Mouse (Mus musculus): ENCODE measurements around the gene Klk1b9. TPM values are rescaled to one million over a fixed set of nuclear protein-coding genes. Genes with fewer than 3 reads are reported as not detected.

Gene Klk1b9
- total RNA-seq, 2 experiments from 2014 or later = not detected

Other genes with a start within 250 kb of the Klk1b9 start
- gene Klk12, start 207.2 kb upstream of the Klk1b9 start, total RNA-seq (2021) = not detected
- under 1 TPM; 0.22 to 0.33 TPM for gene Klk11, start 201.5 kb upstream of the Klk1b9 start, total RNA-seq (2021)
- under 1 TPM; 0.19 to 0.36 TPM for gene Klk10, start 195.0 kb upstream of the Klk1b9 start, total RNA-seq (2021)
- not detected for gene Klk9, start 184.2 kb upstream of the Klk1b9 start, total RNA-seq (2021)
- gene Klk8, start 178.5 kb upstream of the Klk1b9 start, total RNA-seq (2021) = 10 to 100 TPM; 10.4 to 12.2 TPM
- under 1 TPM in 1 of 2 experiments, not detected in 1; 0.19 TPM for gene Klk7, start 164.8 kb upstream of the Klk1b9 start, total RNA-seq (2021)
- gene Klk6, start 151.6 kb upstream of the Klk1b9 start, total RNA-seq (2021) = not detected
- gene Klk5, start 134.1 kb upstream of the Klk1b9 start, total RNA-seq (2021) = not detected
- gene Klk4, start 94.9 kb upstream of the Klk1b9 start, total RNA-seq (2021) = not detected
- not detected for gene Klk15, start 42.3 kb upstream of the Klk1b9 start, total RNA-seq (2021)
- not detected for gene Klk1b8, start 25.4 kb upstream of the Klk1b9 start, total RNA-seq (2021)
- gene Klk1b1, start 9.3 kb upstream of the Klk1b9 start, total RNA-seq (2021) = not detected
- gene Klk1b11, start 19.8 kb downstream of the Klk1b9 start, total RNA-seq (2021) = not detected
- gene Klk1b26, start 36.1 kb downstream of the Klk1b9 start, total RNA-seq (2021) = under 1 TPM; 0.38 to 0.72 TPM
- not detected for gene Klk1b27, start 76.2 kb downstream of the Klk1b9 start, total RNA-seq (2021)
- gene Klk1b21, start 126.3 kb downstream of the Klk1b9 start, total RNA-seq (2021) = not detected
- not detected for gene Klk1b22, start 136.6 kb downstream of the Klk1b9 start, total RNA-seq (2021)
- not detected for gene Klk1b16, start 160.7 kb downstream of the Klk1b9 start, total RNA-seq (2021)
- gene Klk1b24, start 212.2 kb downstream of the Klk1b9 start, total RNA-seq (2021) = not detected
- gene Klk1b3, start 222.1 kb downstream of the Klk1b9 start, total RNA-seq (2021) = not detected
- gene Klk1b4, start 231.4 kb downstream of the Klk1b9 start, total RNA-seq (2021) = not detected
- not detected for gene Klk1b5, start 239.9 kb downstream of the Klk1b9 start, total RNA-seq (2021)
- under 1 TPM in 1 of 2 experiments, not detected in 1; 0.33 TPM for gene Klk1, start 249.3 kb downstream of the Klk1b9 start, total RNA-seq (2021)

Measured in heart, postnatal 36 days (tissue).